Mouse (Mus musculus): ENCODE results near the gene Slc7a11. TPM values are rescaled to one million over a fixed set of nuclear protein-coding genes. Genes with fewer than 3 reads are reported as not detected.
"Not testable (repeated sequence)": the region's sequence is repeated elsewhere in the genome, so short reads cannot be mapped to it uniquely, and the experiment has no call there.

Gene Slc7a11
- polyA plus RNA-seq, 1 experiment from 2014 or later = 2.4 TPM

DNA sequence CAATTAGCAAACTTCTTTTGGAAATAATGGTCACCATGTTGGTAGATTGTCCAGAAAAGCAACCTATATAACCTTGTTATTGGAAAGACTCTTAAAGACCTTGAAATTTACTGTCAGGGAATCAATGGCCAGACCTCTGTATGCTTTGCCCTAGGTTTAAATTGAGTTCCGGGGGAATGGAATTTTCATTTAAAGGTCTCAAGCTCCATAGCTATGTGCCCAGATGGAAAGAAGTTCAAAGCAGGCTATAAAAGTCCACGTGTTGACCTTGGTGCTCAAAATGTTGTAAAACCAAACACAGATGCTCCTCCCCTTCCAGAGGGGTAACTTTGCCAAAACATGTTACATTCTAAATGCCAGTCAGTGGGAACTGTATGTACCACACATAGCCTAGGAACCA lies 3.0 kb downstream of the Slc7a11 start:
- Histone ChIP-seq H3K9me3 (ENCODE audit: control insufficient read depth, low read length) (no peaks in the 10 kb centered on the region), H3K4me3 (ENCODE audit: low read depth, low read length) (no peak overlapping the region), H3K4me2 (replicated peaks; ENCODE audit: low read depth) (no peak overlapping the region), H3K27ac (replicated peaks) (no peak overlapping the region), H3K27me3 (ENCODE audit: control insufficient read depth, insufficient read depth, low read length) (no peaks in the 10 kb centered on the region), H3K36me3 (ENCODE audit: control insufficient read depth, insufficient read depth, low read length) (no peaks in the 10 kb centered on the region), H3K4me1 (replicated peaks; ENCODE audit: control insufficient read depth, insufficient read depth) (no peaks in the 10 kb centered on the region), H3K9ac (ENCODE audit: low read length) (no peak overlapping the region)
- 86% methylated on average over 2 of the region's 2 CpGs for WGBS
- ATAC-seq (ENCODE audit: low FRiP score, low TSS enrichment) (no peak), DNase-seq (ENCODE audit: low spot score) (no peak)
- no peak for TF ChIP-seq EP300 (optimal IDR thresholded peaks at IDR 0.05)
- no peak for TF ChIP-seq CTCF (IDR thresholded peaks at IDR 0.05; ENCODE audit: low read depth)

DNA sequence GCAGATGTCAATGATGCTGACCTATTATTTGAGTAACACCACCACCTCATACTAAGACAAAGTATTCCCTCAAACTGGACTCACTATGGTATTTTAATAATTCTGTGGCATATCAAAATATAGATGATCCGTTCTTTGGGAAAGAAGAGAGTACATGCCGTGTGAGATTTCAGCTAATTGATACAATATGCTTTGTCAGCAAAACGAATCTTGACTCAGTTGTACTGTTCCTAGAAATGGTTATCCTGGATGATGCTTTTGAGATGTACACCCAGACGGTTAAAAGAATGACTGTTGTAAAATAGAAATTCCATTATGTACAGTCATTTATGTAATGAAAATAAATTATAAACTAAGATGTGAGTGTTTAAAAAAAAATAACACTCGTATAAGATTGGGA lies 4.0 kb downstream of the Slc7a11 start:
- ATAC-seq (ENCODE audit: low FRiP score, low TSS enrichment) (no peak), DNase-seq (ENCODE audit: low spot score) (no peak)
- Histone ChIP-seq H3K9ac (ENCODE audit: low read length) (no peak overlapping the region), H3K27ac (replicated peaks) (no peak overlapping the region), H3K4me1 (replicated peaks; ENCODE audit: control insufficient read depth, insufficient read depth) (no peaks in the 10 kb centered on the region), H3K4me3 (ENCODE audit: low read depth, low read length) (no peak overlapping the region), H3K9me3 (ENCODE audit: control insufficient read depth, low read length) (no peaks in the 10 kb centered on the region), H3K27me3 (ENCODE audit: control insufficient read depth, insufficient read depth, low read length) (no peaks in the 10 kb centered on the region), H3K4me2 (replicated peaks; ENCODE audit: low read depth) (no peak overlapping the region), H3K36me3 (ENCODE audit: control insufficient read depth, insufficient read depth, low read length) (no peaks in the 10 kb centered on the region)
- 81% methylated on average over 5 of the region's 5 CpGs for WGBS
- TF ChIP-seq EP300 (optimal IDR thresholded peaks at IDR 0.05) (no peak), CTCF (IDR thresholded peaks at IDR 0.05; ENCODE audit: low read depth) (no peak)

DNA sequence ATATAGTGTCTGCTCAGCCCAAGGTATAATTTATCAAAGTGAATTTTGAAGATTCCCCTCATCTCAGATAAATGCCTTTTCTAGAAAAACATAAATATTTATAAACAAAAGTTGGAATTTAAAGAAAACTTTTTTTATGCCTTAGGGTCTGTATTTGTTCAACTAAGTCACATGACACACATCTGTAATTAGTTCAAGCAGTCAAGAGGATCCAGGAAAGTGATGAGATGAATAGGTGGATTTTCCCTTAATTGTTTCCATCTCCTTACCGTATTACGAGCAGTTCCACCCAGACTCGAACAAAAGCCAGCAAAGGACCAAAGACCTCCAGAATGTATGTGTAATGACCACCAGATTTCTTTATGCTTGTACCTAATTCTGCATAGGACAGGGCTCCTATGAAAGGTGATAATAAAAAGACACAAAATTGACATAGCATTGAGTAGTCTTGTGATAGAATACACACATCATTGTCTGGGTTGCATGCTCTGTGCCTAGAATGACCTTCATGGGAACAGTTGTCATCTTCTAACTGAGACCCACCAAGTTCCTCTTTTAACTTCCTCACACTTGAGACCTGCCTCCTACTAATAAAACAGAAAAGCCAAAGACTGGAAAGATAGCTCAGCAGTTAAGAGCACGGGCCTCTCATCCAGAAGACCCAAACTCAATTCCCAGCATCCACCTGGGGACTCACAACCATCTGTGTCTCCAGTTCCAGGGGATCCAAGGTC lies 4.7 kb downstream of the Slc7a11 start:
- Histone ChIP-seq H3K9ac (ENCODE audit: low read length) (no peak overlapping the region), H3K27ac (replicated peaks) (no peak overlapping the region), H3K36me3 (ENCODE audit: control insufficient read depth, insufficient read depth, low read length) (no peaks in the 10 kb centered on the region), H3K4me1 (replicated peaks; ENCODE audit: control insufficient read depth, insufficient read depth) (no peaks in the 10 kb centered on the region), H3K4me3 (ENCODE audit: low read depth, low read length) (no peak overlapping the region), H3K4me2 (replicated peaks; ENCODE audit: low read depth) (no peak overlapping the region), H3K27me3 (ENCODE audit: control insufficient read depth, insufficient read depth, low read length) (no peaks in the 10 kb centered on the region), H3K9me3 (ENCODE audit: control insufficient read depth, low read length) (no peaks in the 10 kb centered on the region)
- ATAC-seq (ENCODE audit: low FRiP score, low TSS enrichment) = no peak
- DNase-seq (ENCODE audit: low spot score) = no peak
- TF ChIP-seq EP300 (optimal IDR thresholded peaks at IDR 0.05) = no peak
- TF ChIP-seq CTCF (IDR thresholded peaks at IDR 0.05; ENCODE audit: low read depth) = no peak
- 62% methylated on average over 4 of the region's 4 CpGs for WGBS

DNA sequence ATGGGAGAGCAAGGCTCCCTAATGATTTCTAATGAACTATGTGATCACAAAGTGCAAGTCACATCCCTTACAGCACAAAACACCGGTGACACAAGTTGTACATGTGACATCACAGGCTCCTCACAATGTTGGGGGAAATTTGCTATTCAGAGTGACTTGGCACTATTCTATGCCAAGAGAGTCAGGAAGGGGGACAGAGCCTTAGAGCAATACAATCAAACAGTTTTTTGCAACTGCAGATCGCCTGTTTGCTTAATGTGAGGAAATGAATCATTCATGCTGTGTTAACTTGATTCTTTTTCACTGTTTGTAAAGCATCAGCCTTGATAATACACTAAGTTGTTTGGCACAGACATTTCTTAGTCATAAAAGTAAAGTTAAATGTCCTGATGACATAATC lies 5.3 kb downstream of the Slc7a11 start:
- H3K27ac ChIP-seq (replicated peaks); H3K27me3 ChIP-seq (ENCODE audit: control insufficient read depth, insufficient read depth, low read length); H3K4me2 ChIP-seq (replicated peaks; ENCODE audit: low read depth); H3K9me3 ChIP-seq (ENCODE audit: control insufficient read depth, low read length); H3K4me1 ChIP-seq (replicated peaks; ENCODE audit: control insufficient read depth, insufficient read depth); H3K4me3 ChIP-seq (ENCODE audit: low read depth, low read length); H3K9ac ChIP-seq (ENCODE audit: low read length); DNase-seq (ENCODE audit: low spot score); H3K36me3 ChIP-seq (ENCODE audit: control insufficient read depth, insufficient read depth, low read length): not testable (repeated sequence)
- 43% methylated on average over 2 of the region's 2 CpGs for WGBS
- ATAC-seq (ENCODE audit: low FRiP score, low TSS enrichment) = peak; percentile 92

DNA sequence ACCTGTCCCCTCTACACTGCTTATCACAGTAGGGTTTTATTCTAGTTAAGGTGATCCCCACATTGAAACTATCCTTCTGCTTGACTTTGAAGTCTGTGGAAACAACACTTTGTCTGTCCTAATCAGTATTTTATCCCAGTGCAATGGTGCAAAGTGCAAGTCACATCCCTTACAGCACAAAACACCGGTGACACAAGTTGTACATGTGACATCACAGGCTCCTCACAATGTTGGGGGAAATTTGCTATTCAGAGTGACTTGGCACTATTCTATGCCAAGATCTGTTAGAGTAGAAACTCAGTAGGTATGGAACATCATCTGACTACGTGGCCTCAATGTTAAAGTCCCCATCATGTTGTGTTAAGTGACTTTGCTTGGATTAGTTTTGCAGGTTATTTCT lies 7.0 kb downstream of the Slc7a11 start:
- not testable (repeated sequence) for H3K4me1 ChIP-seq (replicated peaks; ENCODE audit: control insufficient read depth, insufficient read depth); DNase-seq (ENCODE audit: low spot score); H3K4me2 ChIP-seq (replicated peaks; ENCODE audit: low read depth); H3K27me3 ChIP-seq (ENCODE audit: control insufficient read depth, insufficient read depth, low read length); H3K27ac ChIP-seq (replicated peaks); H3K4me3 ChIP-seq (ENCODE audit: low read depth, low read length); H3K36me3 ChIP-seq (ENCODE audit: control insufficient read depth, insufficient read depth, low read length); H3K9me3 ChIP-seq (ENCODE audit: control insufficient read depth, low read length); ATAC-seq (ENCODE audit: low FRiP score, low TSS enrichment); H3K9ac ChIP-seq (ENCODE audit: low read length)
- 84% methylated on average over 2 of the region's 2 CpGs for WGBS

DNA sequence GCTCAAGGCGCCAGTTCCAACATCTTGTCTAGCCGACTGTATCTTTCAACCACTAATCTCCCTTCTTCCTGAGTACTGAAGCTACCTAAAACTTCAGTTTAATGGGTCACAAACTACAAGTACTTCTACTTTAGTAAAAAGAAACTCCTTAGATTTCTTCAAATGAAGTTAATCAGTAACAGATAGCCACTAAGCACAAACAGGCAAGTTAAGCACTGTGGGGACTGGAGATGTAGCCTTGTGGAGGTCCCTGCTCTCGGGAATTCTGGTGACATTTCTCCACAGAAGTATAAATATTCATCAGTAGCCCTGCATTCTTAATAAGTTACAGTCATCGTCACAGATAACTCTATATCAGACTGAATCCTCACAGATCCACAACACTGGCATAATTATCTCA lies 9.6 kb downstream of the Slc7a11 start:
- ATAC-seq (ENCODE audit: low FRiP score, low TSS enrichment) (no peak), DNase-seq (ENCODE audit: low spot score) (no peak)
- Histone ChIP-seq H3K4me3 (ENCODE audit: low read depth, low read length) (no peak overlapping the region), H3K27me3 (ENCODE audit: control insufficient read depth, insufficient read depth, low read length) (no peaks in the 10 kb centered on the region), H3K9me3 (ENCODE audit: control insufficient read depth, low read length) (no peaks in the 10 kb centered on the region), H3K36me3 (ENCODE audit: control insufficient read depth, insufficient read depth, low read length) (no peaks in the 10 kb centered on the region), H3K9ac (ENCODE audit: low read length) (no peak overlapping the region), H3K27ac (replicated peaks) (no peak overlapping the region), H3K4me1 (replicated peaks; ENCODE audit: control insufficient read depth, insufficient read depth) (no peaks in the 10 kb centered on the region), H3K4me2 (replicated peaks; ENCODE audit: low read depth) (no peak overlapping the region)
- WGBS = 73% methylated on average over 4 of the region's 4 CpGs
- TF ChIP-seq CTCF (IDR thresholded peaks at IDR 0.05; ENCODE audit: low read depth) (no peak), EP300 (optimal IDR thresholded peaks at IDR 0.05) (no peak)
